ENCODE assay signal across 8 mouse cellular contexts in genomic region chr5:36574147-36574870, GRCm38 (mm10). TPM values are rescaled to one million over a fixed set of nuclear protein-coding genes. Genes with fewer than 3 reads are reported as not detected.
DNase-seq lines count a peak whose midpoint lies in the region; ATAC-seq and TF ChIP-seq lines count a peak whose summit lies in the region.

No protein-coding gene starts in this region.

- no peaks in the 10 kb centered on the region for H3K27me3 ChIP-seq in liver, adult 2 months (ENCODE audit: control insufficient read depth, insufficient read depth, low read length)
- no peaks in the 10 kb centered on the region for H3K27me3 ChIP-seq in hindbrain, embryonic 14.5 days (ENCODE audit: control insufficient read depth, insufficient read depth, low read length)

- H3K9ac ChIP-seq in liver, adult 2 months (ENCODE audit: low read depth, low read length) = no peak overlapping the region
- H3K9ac ChIP-seq in hindbrain, embryonic 14.5 days = no peak overlapping the region

- H3K9me3 ChIP-seq in hindbrain, embryonic 14.5 days (ENCODE audit: control insufficient read depth, low read length) = no peaks in the 10 kb centered on the region

- no peaks in the 10 kb centered on the region; the same call in 1 of the 2 replicates for H3K36me3 ChIP-seq in liver, adult 2 months (ENCODE audit: control insufficient read depth, insufficient read depth, low read length)
- peaks cover 16% of the 10 kb centered on the region; the same call in 1 of the 2 replicates for H3K36me3 ChIP-seq in hindbrain, embryonic 14.5 days (replicated peaks; ENCODE audit: control insufficient read depth, insufficient read depth)

- WGBS in liver, adult 2 months = 19% methylated on average over 8 of the region's 8 CpGs
- WGBS in hindbrain, embryonic 14.5 days = 68% methylated on average over 8 of the region's 8 CpGs

- TF ChIP-seq POLR2A in liver, adult 2 months (IDR thresholded peaks at IDR 0.05; ENCODE audit: extremely low read depth, insufficient read depth, low read length) = no peak

- TF ChIP-seq CTCF in liver, adult 2 months (IDR thresholded peaks at IDR 0.05; ENCODE audit: low read depth, low read length) = no peak

- peak overlapping the region; percentile 59 for H3K27ac ChIP-seq in liver, adult 2 months (replicated peaks; ENCODE audit: insufficient read depth, low read depth, low read length)
- peak overlapping the region; percentile 62 for H3K27ac ChIP-seq in brown adipose tissue, adult 24 weeks (replicated peaks; ENCODE audit: low read depth, low read length)
- no peak overlapping the region for H3K27ac ChIP-seq in hindbrain, embryonic 14.5 days

- peak; percentile 75 for ATAC-seq in megakaryocyte, adult 5-6 weeks (ENCODE audit: poor library complexity, severe bottlenecking)
- no peak for ATAC-seq in hindbrain, embryonic 14.5 days (ENCODE audit: low FRiP score)

- H3K4me2 ChIP-seq in hindbrain, embryonic 14.5 days (replicated peaks) = no peak overlapping the region

- peaks cover 38% of the 10 kb centered on the region for H3K4me1 ChIP-seq in liver, adult 2 months (ENCODE audit: control insufficient read depth, insufficient read depth, low read length)
- peaks cover 23% of the 10 kb centered on the region for H3K4me1 ChIP-seq in brown adipose tissue, adult 24 weeks (ENCODE audit: control insufficient read depth, insufficient read depth, insufficient read length, low read length)
- H3K4me1 ChIP-seq in hindbrain, embryonic 14.5 days (replicated peaks; ENCODE audit: control insufficient read depth, insufficient read depth, low read length) = peaks cover 4% of the 10 kb centered on the region; the same call in 1 of the 2 replicates

- no peak overlapping the region for H3K4me3 ChIP-seq in liver, adult 2 months (ENCODE audit: insufficient read depth, low read depth, low read length)
- no peak overlapping the region for H3K4me3 ChIP-seq in brown adipose tissue, adult 24 weeks (ENCODE audit: insufficient read depth, low read depth, low read length)
- no peak overlapping the region for H3K4me3 ChIP-seq in hindbrain, embryonic 14.5 days (replicated peaks; ENCODE audit: low read length)

- DNase-seq in liver, adult 2 months (ENCODE audit: extremely low read depth, low read depth, low spot score) = peak; percentile 87
- no peak for DNase-seq in liver
- DNase-seq in kidney, adult 9 months = peak; percentile 75
- no peak for DNase-seq in c-Kit-positive CD71-positive TER-119-positive erythroid progenitor cells, embryonic 14.5 days (ENCODE audit: low spot score)
- DNase-seq in hindbrain, embryonic 14.5 days (ENCODE audit: low spot score) = no peak
- DNase-seq in embryo, embryonic 10 days (ENCODE audit: low spot score) = no peak

- H3K79me2 ChIP-seq in liver, adult 2 months (ENCODE audit: control insufficient read depth, insufficient read depth, low read length) = peaks cover 30% of the 10 kb centered on the region; the same call in 1 of the 2 replicates

RNA-seq across cellular contexts. Expression of gene Tbc1d14, which starts 18.8 kb away (rescaled TPM):
- 5.4 and 8.2 TPM in 2 replicates for total RNA-seq in liver, adult 2 months (2014; rRNA removed)
- polyA plus RNA-seq in liver, adult 2 months (2012; rRNA removed) = 8.4 and 8.9 TPM in 2 replicates
- 8.7 and 8.8 TPM in 2 replicates for polyA plus RNA-seq in brown adipose tissue, adult 24 weeks (2012; ENCODE audit: insufficient read depth, insufficient read length, missing spikeins)
- total RNA-seq in megakaryocyte, adult 5-6 weeks (2015) = 22.3 and 25.5 TPM in 2 replicates
- total RNA-seq in megakaryocyte, adult 5-6 weeks (2017) = 11.2 and 16.2 TPM in 2 replicates
- 74.2 and 76.6 TPM in 2 replicates for polyA plus RNA-seq in hindbrain, embryonic 14.5 days (2014; fragmentation: Nextera tagmentation; extraction: Ambion mirVana)

Comparison
In these comparisons a context has a peak if more than half of its experiments do, and no peak if none do; other contexts are left out.
1. DNase-seq: peak in liver, adult 2 months (single experiment) and kidney, adult 9 months (single experiment); none in liver (single experiment), c-Kit-positive CD71-positive TER-119-positive erythroid progenitor cells, embryonic 14.5 days (single experiment), hindbrain, embryonic 14.5 days (single experiment) and embryo, embryonic 10 days (single experiment).